Mouse (Mus musculus): Measurements from ENCODE around the gene Saxo2. TPM values are rescaled to one million over a fixed set of nuclear protein-coding genes. Genes with fewer than 3 reads are reported as not detected.

Gene Saxo2
- polyA plus RNA-seq (2012; rRNA removed) (3.9 and 4.4 TPM in 2 replicates), polyA plus RNA-seq (2014; fragmentation: Nextera tagmentation; extraction: Ambion mirVana) (7.0 and 9.1 TPM in 2 replicates)

DNA sequence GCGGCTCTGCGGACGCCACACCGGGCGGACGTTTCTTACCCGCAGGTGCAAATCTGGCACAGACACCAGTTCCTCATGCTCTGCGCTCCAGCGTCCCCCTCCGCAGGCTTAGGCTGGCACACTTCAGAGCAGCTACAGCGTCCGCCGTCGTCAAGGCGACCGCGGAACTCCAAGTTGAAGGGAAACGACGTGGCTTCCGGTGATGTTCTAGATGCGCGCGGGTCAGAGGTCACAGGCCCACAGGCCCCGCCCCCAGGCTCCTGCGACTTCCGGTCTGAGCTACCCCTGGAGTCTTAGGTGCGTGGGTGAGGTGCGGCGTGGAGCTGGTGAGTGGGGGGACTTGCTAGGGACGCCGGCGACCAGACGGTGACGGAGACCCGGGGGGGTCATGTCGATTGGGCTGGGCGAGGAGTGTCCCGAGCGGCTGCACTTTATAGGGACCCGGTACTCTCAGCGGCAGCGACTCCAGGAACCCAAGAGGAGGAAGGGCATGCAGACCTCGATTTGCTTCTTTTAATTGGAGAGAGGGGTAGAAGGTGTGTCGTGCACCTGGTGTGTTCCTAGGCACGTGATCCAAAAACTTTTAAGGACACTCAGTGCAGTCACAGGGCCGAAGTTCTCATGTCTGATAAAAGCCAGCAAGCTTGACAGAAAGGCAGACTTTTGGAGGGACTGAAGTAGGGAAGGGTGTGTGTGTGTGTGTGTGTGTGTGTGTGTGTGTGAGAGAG lies at the start of gene Saxo2, which contains the start of gene Efl1:
Gene Saxo2 (minus strand): TSS at position 176 of the 728 bp plus-strand sequence.
Gene Efl1 (plus strand): TSS at position 262 of the 728 bp plus-strand sequence.
- peak; percentile 93 for DNase-seq (ENCODE audit: low spot score)
- H3K9me3 ChIP-seq (ENCODE audit: control insufficient read depth, low read length): no peaks in the 10 kb centered on the region
- H3K27me3 ChIP-seq (ENCODE audit: control insufficient read depth, insufficient read depth, low read length): no peaks in the 10 kb centered on the region
- 0 out of 2 replicates have a peak, but pooled peaks have one; percentile 27 for TF ChIP-seq POLR2A (IDR thresholded peaks at IDR 0.05; ENCODE audit: borderline replicate concordance, extremely low read depth, insufficient read depth, insufficient read length)
- H3K4me3 ChIP-seq (replicated peaks; ENCODE audit: low read length): peak within 1 kb of the TSS; percentile 54
- under 1% methylated on average over 46 of the region's 46 CpGs for WGBS
- ATAC-seq (ENCODE audit: low FRiP score, low read depth): peak; percentile 94
- H3K36me3 ChIP-seq (ENCODE audit: control insufficient read depth, insufficient read depth, low read length): peaks cover 4% of the 10 kb centered on the region; the same call in 1 of the 2 replicates
- H3K4me2 ChIP-seq (replicated peaks; ENCODE audit: low read depth, low read length, severe bottlenecking): peak within 1 kb of the TSS; percentile 74
- H3K9ac ChIP-seq (ENCODE audit: low read depth, low read length, severe bottlenecking): peak within 1 kb of the TSS; percentile 64
- H3K4me1 ChIP-seq (ENCODE audit: control insufficient read depth, insufficient read depth, low read length): 0 out of 2 replicates have a peak, but pooled peaks cover 5% of the 10 kb centered on the region
- H3K27ac ChIP-seq (replicated peaks; ENCODE audit: low read depth, low read length): no peak within 1 kb of the TSS

GRCm38 (mm10) chr7:82697668-82698067 lies 49.3 kb upstream of the Saxo2 start:
- Histone ChIP-seq H3K27ac (replicated peaks; ENCODE audit: low read depth, low read length) (no peak overlapping the region), H3K9me3 (ENCODE audit: control insufficient read depth, low read length) (no peaks in the 10 kb centered on the region), H3K9ac (ENCODE audit: low read depth, low read length, severe bottlenecking) (no peak overlapping the region), H3K4me3 (replicated peaks; ENCODE audit: low read length) (no peak overlapping the region), H3K4me1 (ENCODE audit: control insufficient read depth, insufficient read depth, low read length) (no peaks in the 10 kb centered on the region; the same call in 1 of the 2 replicates), H3K27me3 (ENCODE audit: control insufficient read depth, insufficient read depth, low read length) (no peaks in the 10 kb centered on the region), H3K4me2 (replicated peaks; ENCODE audit: low read depth, low read length, severe bottlenecking) (no peak overlapping the region), H3K36me3 (ENCODE audit: control insufficient read depth, insufficient read depth, low read length) (peaks cover 33% of the 10 kb centered on the region)
- ATAC-seq (ENCODE audit: low FRiP score, low read depth): no peak
- TF ChIP-seq POLR2A (IDR thresholded peaks at IDR 0.05; ENCODE audit: borderline replicate concordance, extremely low read depth, insufficient read depth, insufficient read length): no peak
- DNase-seq (ENCODE audit: low spot score): no peak
- 80% methylated on average over 8 of the region's 8 CpGs for WGBS

- Histone ChIP-seq H3K4me2 (replicated peaks; ENCODE audit: low read depth, low read length, severe bottlenecking) (no peak overlapping the region), H3K27me3 (ENCODE audit: control insufficient read depth, insufficient read depth, low read length) (no peaks in the 10 kb centered on the region), H3K4me3 (replicated peaks; ENCODE audit: low read length) (no peak overlapping the region), H3K9me3 (ENCODE audit: control insufficient read depth, low read length) (no peaks in the 10 kb centered on the region), H3K27ac (replicated peaks; ENCODE audit: low read depth, low read length) (no peak overlapping the region), H3K4me1 (ENCODE audit: control insufficient read depth, insufficient read depth, low read length) (no peaks in the 10 kb centered on the region), H3K36me3 (ENCODE audit: control insufficient read depth, insufficient read depth, low read length) (peaks cover 58% of the 10 kb centered on the region), H3K9ac (ENCODE audit: low read depth, low read length, severe bottlenecking) (no peak overlapping the region)
- 90% methylated on average over 6 of the region's 6 CpGs for WGBS
- no peak for TF ChIP-seq POLR2A (IDR thresholded peaks at IDR 0.05; ENCODE audit: borderline replicate concordance, extremely low read depth, insufficient read depth, insufficient read length)
- ATAC-seq (ENCODE audit: low FRiP score, low read depth) (no peak), DNase-seq (ENCODE audit: low spot score) (no peak)
Measured at GRCm38 (mm10) chr7:82691021-82691738, 42.9 kb upstream of the Saxo2 start.

DNA sequence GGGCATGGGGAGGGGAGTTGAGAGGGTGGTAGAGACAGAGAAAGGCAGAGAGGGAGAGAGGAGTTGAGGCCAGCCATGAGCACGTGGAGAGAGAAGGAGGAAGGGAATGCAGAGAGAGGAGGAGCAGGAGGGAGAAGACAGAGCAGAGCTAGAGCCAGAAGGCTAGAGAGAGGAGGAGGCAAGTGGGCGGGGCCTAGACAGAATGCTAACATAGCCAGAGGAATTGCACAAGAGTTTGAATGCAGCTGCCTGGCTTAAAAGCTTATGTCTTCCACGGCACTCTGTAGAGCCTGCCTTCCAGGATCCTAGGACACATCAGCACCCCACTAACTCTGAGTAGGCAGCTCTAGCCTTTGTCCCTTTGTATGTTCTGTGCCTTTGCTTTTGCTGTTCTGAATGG lies 40.4 kb upstream of the Saxo2 start:
- peaks cover 55% of the 10 kb centered on the region for H3K36me3 ChIP-seq (ENCODE audit: control insufficient read depth, insufficient read depth, low read length)
- ATAC-seq (ENCODE audit: low FRiP score, low read depth) (peak; percentile 60), DNase-seq (ENCODE audit: low spot score) (peak; percentile 65)
- H3K4me1 ChIP-seq (ENCODE audit: control insufficient read depth, insufficient read depth, low read length): no peaks in the 10 kb centered on the region
- H3K4me3 ChIP-seq (replicated peaks; ENCODE audit: low read length): no peak overlapping the region
- 58% methylated on average over 3 of the region's 3 CpGs for WGBS
- TF ChIP-seq POLR2A (IDR thresholded peaks at IDR 0.05; ENCODE audit: borderline replicate concordance, extremely low read depth, insufficient read depth, insufficient read length): no peak
- H3K27me3 ChIP-seq (ENCODE audit: control insufficient read depth, insufficient read depth, low read length): no peaks in the 10 kb centered on the region
- no peak overlapping the region for H3K27ac ChIP-seq (replicated peaks; ENCODE audit: low read depth, low read length)
- no peaks in the 10 kb centered on the region for H3K9me3 ChIP-seq (ENCODE audit: control insufficient read depth, low read length)
- no peak overlapping the region for H3K9ac ChIP-seq (ENCODE audit: low read depth, low read length, severe bottlenecking)
- no peak overlapping the region for H3K4me2 ChIP-seq (replicated peaks; ENCODE audit: low read depth, low read length, severe bottlenecking)

DNA sequence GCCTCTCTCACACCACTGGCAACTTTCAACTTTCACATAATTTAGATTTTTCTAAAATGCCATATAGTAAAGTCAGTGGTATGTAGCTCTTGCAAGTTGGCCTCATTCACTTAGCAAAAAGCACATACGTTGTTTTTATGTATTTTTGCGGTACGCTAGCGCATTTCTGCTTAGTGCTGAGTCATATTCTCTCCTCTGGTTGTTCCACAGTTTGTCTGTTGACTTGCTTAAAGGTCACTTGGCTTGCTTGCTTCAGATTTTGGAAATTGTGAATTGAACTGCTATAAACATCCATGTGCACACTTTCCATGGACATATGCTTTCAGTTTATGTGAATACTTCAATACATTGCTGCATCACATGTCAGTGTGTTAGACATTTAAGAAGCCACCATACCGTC lies 31.6 kb upstream of the Saxo2 start:
- no peak overlapping the region for H3K4me3 ChIP-seq (replicated peaks; ENCODE audit: low read length)
- ATAC-seq (ENCODE audit: low FRiP score, low read depth) (no peak), DNase-seq (ENCODE audit: low spot score) (no peak)
- TF ChIP-seq POLR2A (IDR thresholded peaks at IDR 0.05; ENCODE audit: borderline replicate concordance, extremely low read depth, insufficient read depth, insufficient read length): no peak
- WGBS: 85% methylated on average over 5 of the region's 5 CpGs
- peaks cover 20% of the 10 kb centered on the region for H3K36me3 ChIP-seq (ENCODE audit: control insufficient read depth, insufficient read depth, low read length)
- H3K27ac ChIP-seq (replicated peaks; ENCODE audit: low read depth, low read length): no peak overlapping the region
- no peaks in the 10 kb centered on the region for H3K4me1 ChIP-seq (ENCODE audit: control insufficient read depth, insufficient read depth, low read length)
- H3K27me3 ChIP-seq (ENCODE audit: control insufficient read depth, insufficient read depth, low read length): no peaks in the 10 kb centered on the region
- no peaks in the 10 kb centered on the region for H3K9me3 ChIP-seq (ENCODE audit: control insufficient read depth, low read length)
- H3K4me2 ChIP-seq (replicated peaks; ENCODE audit: low read depth, low read length, severe bottlenecking): no peak overlapping the region
- no peak overlapping the region for H3K9ac ChIP-seq (ENCODE audit: low read depth, low read length, severe bottlenecking)

Data from limb, embryonic 14.5 days (tissue).